In genomic region chr4:84540531-84540930, GRCm38 (mm10) we compare ENCODE assay signal across 16 mouse cellular contexts.
A peak's percentile ranks its signal among the peaks of the same experiment; 100 is the strongest.
DNase-seq lines count a peak whose midpoint lies in the region; ATAC-seq and TF ChIP-seq lines count a peak whose summit lies in the region.
"Had no signal": no experiment of that assay in that cellular context is flagged by ENCODE, and none has a peak within 500 bp of the region (broad histone marks: within the 10 kb centered on the region; RNA-seq: fewer than 3 reads in every experiment).

No protein-coding gene starts in this region.

- no peaks in the 10 kb centered on the region; the same call in 1 of the 2 replicates for H3K4me1 ChIP-seq in heart, embryonic 10.5 days
- H3K4me1 ChIP-seq in midbrain, embryonic 11.5 days (ENCODE audit: control insufficient read depth, insufficient read depth, low read length): no peaks in the 10 kb centered on the region

- H3K9me3 ChIP-seq in heart, embryonic 10.5 days: no peaks in the 10 kb centered on the region
- H3K9me3 ChIP-seq in midbrain, embryonic 11.5 days (ENCODE audit: control insufficient read depth, low read length): no peaks in the 10 kb centered on the region
- H3K9me3 ChIP-seq: limb, embryonic 15.5 days; neural tube, embryonic 13.5 days had no signal

- no peak overlapping the region for H3K4me2 ChIP-seq in midbrain, embryonic 11.5 days
- H3K4me2 ChIP-seq: limb, embryonic 15.5 days; lung, embryonic 14.5 days; neural tube, embryonic 13.5 days had no signal

- H3K36me3 ChIP-seq in heart, embryonic 10.5 days: no peaks in the 10 kb centered on the region
- no peaks in the 10 kb centered on the region for H3K36me3 ChIP-seq in midbrain, embryonic 11.5 days (ENCODE audit: control insufficient read depth, insufficient read depth, low read length)
- H3K36me3 ChIP-seq: G1E; limb, embryonic 15.5 days; neural tube, embryonic 13.5 days had no signal

- no peak for TF ChIP-seq CTCF in layer of hippocampus, adult 2 months (conservative IDR thresholded peaks at IDR 0.05)

- DNase-seq in heart, adult 18-20 months: peak; percentile 70 to 79
- no peak for DNase-seq in heart, embryonic 10.5 days (ENCODE audit: low spot score)
- peak; percentile 46 for DNase-seq in adipocyte (ENCODE audit: low spot score)
- DNase-seq in fat pad, adult 2 months (ENCODE audit: extremely low read depth, low read depth, low spot score): peak; percentile 82
- DNase-seq in heart, postnatal 10 days: peak; percentile 22 to 36
- DNase-seq in midbrain, embryonic 11.5 days (ENCODE audit: low spot score, missing footprints): no peak
- DNase-seq in layer of hippocampus, adult 2 months (ENCODE audit: low spot score in 2 of 2): no peak
- DNase-seq in frontal cortex, postnatal 10 days (ENCODE audit: low spot score in 2 of 2): no peak
- DNase-seq: cerebellum, adult 11-12 months; lung, embryonic 14.5 days; spleen, adult 18-20 months; thymus, postnatal 36 days had no signal

- H3K9ac ChIP-seq in midbrain, embryonic 11.5 days (ENCODE audit: low read length): no peak overlapping the region
- H3K9ac ChIP-seq: limb, embryonic 15.5 days; lung, embryonic 14.5 days; neural tube, embryonic 13.5 days had no signal

- intact Hi-C loops in heart, postnatal 10 days (cut with DNase I): no loop called here

- 42% methylated on average over 6 of the region's 6 CpGs for WGBS in heart, embryonic 10.5 days
- WGBS in midbrain, embryonic 11.5 days: 84% methylated on average over 6 of the region's 6 CpGs

- H3K4me3 ChIP-seq in heart, embryonic 10.5 days: no peak overlapping the region
- no peak overlapping the region for H3K4me3 ChIP-seq in midbrain, embryonic 11.5 days (ENCODE audit: low read depth, low read length)
- no peak overlapping the region for H3K4me3 ChIP-seq in layer of hippocampus, adult 2 months
- H3K4me3 ChIP-seq: limb, embryonic 15.5 days; neural tube, embryonic 13.5 days had no signal

- no peak for ATAC-seq in midbrain, embryonic 11.5 days (ENCODE audit: low FRiP score)
- ATAC-seq: inflammation-experienced regulatory T-cells, adult 6 months had no signal

- H3K27ac ChIP-seq in heart, embryonic 10.5 days: no peak overlapping the region
- H3K27ac ChIP-seq in midbrain, embryonic 11.5 days (ENCODE audit: low read depth, low read length): no peak overlapping the region
- no peak overlapping the region for H3K27ac ChIP-seq in layer of hippocampus, adult 2 months
- H3K27ac ChIP-seq: limb, embryonic 15.5 days; neural tube, embryonic 13.5 days had no signal

- H3K27me3 ChIP-seq in heart, embryonic 10.5 days (ENCODE audit: insufficient read depth, poor library complexity, severe bottlenecking): no peaks in the 10 kb centered on the region
- H3K27me3 ChIP-seq in midbrain, embryonic 11.5 days (ENCODE audit: control insufficient read depth, insufficient read depth, low read length): peaks cover 5% of the 10 kb centered on the region
- H3K27me3 ChIP-seq: limb, embryonic 15.5 days had no signal

Comparison
In these comparisons a context has a peak if more than half of its experiments do, and no peak if none do; other contexts are left out.
1. DNase-seq: peak in heart, adult 18-20 months (2 of 2), adipocyte (single experiment), fat pad, adult 2 months (single experiment) and heart, postnatal 10 days (2 of 2); none in heart, embryonic 10.5 days (single experiment), midbrain, embryonic 11.5 days (single experiment), layer of hippocampus, adult 2 months (0 of 2) and frontal cortex, postnatal 10 days (0 of 2).